Mouse (Mus musculus) embryonic facial prominence, embryonic 10.5 days (tissue): ENCODE measurements around the gene Slc46a1. TPM values are rescaled to one million over a fixed set of nuclear protein-coding genes. Genes with fewer than 3 reads are reported as not detected.

ENCODE experiments used
- DNase-seq: peaks from one replicate; pipeline ENCODE4 v3.0.0-alpha.2; 2017; ENCODE audit warnings: low spot score
- H3K27ac ChIP-seq: fragments of 300-500 bp; sonication (generic); replicated peaks from 2 replicates; pipeline ENCODE4 v1.5.1; 2016; ENCODE audit warnings: mild to moderate bottlenecking
- H3K27me3 ChIP-seq: fragments of 300-500 bp; sonication (generic); replicated peaks from 2 replicates; pipeline ENCODE4 v1.6.1; 2016; ENCODE audit warnings: low read depth, mild to moderate bottlenecking; ENCODE audit not compliant: poor library complexity, severe bottlenecking
- H3K36me3 ChIP-seq: fragments of 300-500 bp; sonication (generic); replicated peaks from 2 replicates; pipeline ENCODE4 v1.6.1; 2016; ENCODE audit warnings: mild to moderate bottlenecking, moderate library complexity
- H3K4me1 ChIP-seq: fragments of 300-500 bp; sonication (generic); 2 replicates; pipeline ENCODE4 v1.6.1; 2016
- H3K4me3 ChIP-seq: fragments of 300-500 bp; sonication (generic); 2 replicates; pipeline ENCODE4 v1.5.1; 2016; ENCODE audit warnings: mild to moderate bottlenecking, moderate library complexity
- H3K9me3 ChIP-seq: fragments of 300-500 bp; sonication (generic); 2 replicates; pipeline ENCODE4 v1.6.1; 2016; ENCODE audit warnings: mild to moderate bottlenecking
- WGBS: fragments of 180-500 bp; shearing (Covaris S2); methylation state at CpG from one replicate; pipeline ENCODE4 v1.1.7; 2016; 5-methylcytosine and 5-hydroxymethylcytosine counted together
- polyA plus RNA-seq: library from polyadenylated mRNA; unstranded; fragments of >200 nt; fragmentation: Nextera tagmentation; extraction: Ambion mirVana; gene quantifications from 2 replicates; pipeline ENCODE4 v1.2.1, GENCODE M21; 2016

Slc46a1 gene
- polyA plus RNA-seq, 1 experiment from 2014 or later: 14.9 TPM

GRCm38 (mm10) chr11:78497544-78498522, 32.3 kb downstream of the Slc46a1 start, which contains the start of gene Sarm1:
Gene Sarm1 (minus strand): TSS chr11:78497754.
- Histone ChIP-seq H3K27ac (peak within 1 kb of the TSS; percentile 71), H3K4me3 (peak within 1 kb of the TSS; percentile 71), H3K27me3 (peaks cover 80% of the 10 kb centered on the region), H3K4me1 (peaks cover 29% of the 10 kb centered on the region), H3K36me3 (no peaks in the 10 kb centered on the region), H3K9me3 (no peaks in the 10 kb centered on the region)
- 4% methylated on average over 36 of the region's 36 CpGs for WGBS
- peak; percentile 97 for DNase-seq

GRCm38 (mm10) chr11:78499004-78499403, 33.5 kb downstream of the Slc46a1 start, which contains the start of gene Vtn:
Gene Vtn (plus strand): TSS chr11:78499091.
- 56% methylated on average over 7 of the region's 7 CpGs for WGBS
- no peaks in the 10 kb centered on the region for H3K36me3 ChIP-seq
- H3K4me1 ChIP-seq: peaks cover 29% of the 10 kb centered on the region
- H3K27ac ChIP-seq: peak within 1 kb of the TSS; percentile 71
- H3K4me3 ChIP-seq: peak within 1 kb of the TSS; percentile 71
- DNase-seq: no peak
- peaks cover 71% of the 10 kb centered on the region for H3K27me3 ChIP-seq
- H3K9me3 ChIP-seq: no peaks in the 10 kb centered on the region

GRCm38 (mm10) chr11:78499543-78499942, 34.0 kb downstream of the Slc46a1 start:
- H3K9me3 ChIP-seq: no peaks in the 10 kb centered on the region
- H3K27ac ChIP-seq: peak overlapping the region; percentile 35; the same call in 1 of the 2 replicates
- no peaks in the 10 kb centered on the region for H3K36me3 ChIP-seq
- H3K4me3 ChIP-seq: peak overlapping the region; percentile 2; the same call in 1 of the 2 replicates
- no peak for DNase-seq
- peaks cover 29% of the 10 kb centered on the region for H3K4me1 ChIP-seq
- 49% methylated on average over 16 of the region's 16 CpGs for WGBS
- peaks cover 66% of the 10 kb centered on the region for H3K27me3 ChIP-seq

GRCm38 (mm10) chr11:78500623-78501202, 35.2 kb downstream of the Slc46a1 start:
- Histone ChIP-seq H3K9me3 (no peaks in the 10 kb centered on the region), H3K36me3 (peaks cover 9% of the 10 kb centered on the region), H3K27ac (no peak overlapping the region), H3K4me3 (no peak overlapping the region), H3K4me1 (peaks cover 29% of the 10 kb centered on the region), H3K27me3 (peaks cover 54% of the 10 kb centered on the region)
- 81% methylated on average over 9 of the region's 9 CpGs for WGBS
- no peak for DNase-seq

GRCm38 (mm10) chr11:78501529-78501928, 36.0 kb downstream of the Slc46a1 start:
- Histone ChIP-seq H3K4me3 (no peak overlapping the region), H3K4me1 (peaks cover 27% of the 10 kb centered on the region), H3K9me3 (no peaks in the 10 kb centered on the region), H3K36me3 (peaks cover 17% of the 10 kb centered on the region), H3K27ac (no peak overlapping the region), H3K27me3 (peaks cover 46% of the 10 kb centered on the region)
- DNase-seq: no peak
- 82% methylated on average over 20 of the region's 20 CpGs for WGBS

GRCm38 (mm10) chr11:78502909-78503650, 37.6 kb downstream of the Slc46a1 start, which contains the start of gene Sebox:
Gene Sebox (plus strand): TSS chr11:78503447.
- no peak for DNase-seq
- 76% methylated on average over 7 of the region's 7 CpGs for WGBS
- H3K9me3 ChIP-seq: no peaks in the 10 kb centered on the region
- peaks cover 39% of the 10 kb centered on the region for H3K27me3 ChIP-seq
- H3K36me3 ChIP-seq: peaks cover 33% of the 10 kb centered on the region
- peaks cover 11% of the 10 kb centered on the region for H3K4me1 ChIP-seq
- no peak within 1 kb of the TSS for H3K4me3 ChIP-seq
- no peak within 1 kb of the TSS for H3K27ac ChIP-seq

- no peaks in the 10 kb centered on the region; the same call in 1 of the 2 replicates for H3K4me1 ChIP-seq
- H3K36me3 ChIP-seq: peaks cover 54% of the 10 kb centered on the region
- peaks cover 16% of the 10 kb centered on the region for H3K27me3 ChIP-seq
- H3K4me3 ChIP-seq: no peak overlapping the region
- H3K27ac ChIP-seq: no peak overlapping the region
- no peaks in the 10 kb centered on the region for H3K9me3 ChIP-seq
- DNase-seq: no peak
- 79% methylated on average over 3 of the region's 3 CpGs for WGBS
These were observed 39.9 kb downstream of the Slc46a1 start for GRCm38 (mm10) chr11:78505430-78505829.

GRCm38 (mm10) chr11:78509148-78509547, 43.7 kb downstream of the Slc46a1 start:
- Histone ChIP-seq H3K4me3 (no peak overlapping the region), H3K27me3 (no peaks in the 10 kb centered on the region), H3K27ac (no peak overlapping the region), H3K36me3 (peaks cover 62% of the 10 kb centered on the region), H3K4me1 (peaks cover 22% of the 10 kb centered on the region), H3K9me3 (no peaks in the 10 kb centered on the region)
- 82% methylated on average over 5 of the region's 5 CpGs for WGBS
- no peak for DNase-seq

- DNase-seq: peak; percentile 97
- H3K36me3 ChIP-seq: peaks cover 66% of the 10 kb centered on the region
- H3K4me1 ChIP-seq: peaks cover 22% of the 10 kb centered on the region
- H3K27me3 ChIP-seq: no peaks in the 10 kb centered on the region
- WGBS: under 1% methylated on average over 67 of the region's 67 CpGs
- H3K9me3 ChIP-seq: no peaks in the 10 kb centered on the region
- H3K27ac ChIP-seq: peak within 1 kb of the TSS; percentile 94
- peak within 1 kb of the TSS; percentile 86 for H3K4me3 ChIP-seq
These were observed 46.8 kb downstream of the Slc46a1 start, which contains the start of the genes Tmem199 and Poldip2 for GRCm38 (mm10) chr11:78512025-78512957. Gene Tmem199 (minus strand): TSS chr11:78512172. Gene Poldip2 (plus strand): TSS chr11:78512193.

- peaks cover 22% of the 10 kb centered on the region for H3K4me1 ChIP-seq
- H3K4me3 ChIP-seq: peak overlapping the region; percentile 86
- no peaks in the 10 kb centered on the region for H3K9me3 ChIP-seq
- DNase-seq: no peak
- H3K27me3 ChIP-seq: no peaks in the 10 kb centered on the region
- peak overlapping the region; percentile 94 for H3K27ac ChIP-seq
- peaks cover 66% of the 10 kb centered on the region for H3K36me3 ChIP-seq
- 85% methylated on average over 3 of the region's 3 CpGs for WGBS
These were observed 47.8 kb downstream of the Slc46a1 start for GRCm38 (mm10) chr11:78513106-78513790.
